Mouse (Mus musculus) stomach, embryonic 14.5 days (tissue): ENCODE measurements around the gene Snf8. TPM values are rescaled to one million over a fixed set of nuclear protein-coding genes. Genes with fewer than 3 reads are reported as not detected.
A peak's percentile ranks its signal among the peaks of the same experiment; 100 is the strongest.

ENCODE experiments used
- ATAC-seq: fragments of 200-750 bp; cut with Nextera tagmentation; 2 replicates; pipeline ENCODE4 v1.8.0; 2017; ENCODE audit warnings: low read depth, moderate TSS enrichment; ENCODE audit not compliant: insufficient number of reproducible peaks, insufficient read depth, low FRiP score
- H3K27ac ChIP-seq: fragments of 300-500 bp; sonication (generic); 2 replicates; pipeline ENCODE4 v1.5.1; 2014; ENCODE audit warnings: mild to moderate bottlenecking, low read length, moderate library complexity, mixed read lengths
- H3K27me3 ChIP-seq: fragments of 300-500 bp; sonication (generic); 2 replicates; pipeline ENCODE4 v1.6.1; 2014; ENCODE audit warnings: low read length, control low read depth, mixed read lengths; ENCODE audit not compliant: control insufficient read depth, insufficient read depth
- H3K36me3 ChIP-seq: fragments of 300-500 bp; sonication (generic); 2 replicates; pipeline ENCODE4 v1.6.1; 2014; ENCODE audit warnings: mild to moderate bottlenecking, control low read depth, low read length, moderate library complexity, mixed read lengths; ENCODE audit not compliant: control insufficient read depth, insufficient read depth
- H3K4me1 ChIP-seq: fragments of 300-500 bp; sonication (generic); 2 replicates; pipeline ENCODE4 v1.6.1; 2014; ENCODE audit warnings: low read length, control low read depth, mixed read lengths; ENCODE audit not compliant: control insufficient read depth, insufficient read depth
- H3K4me2 ChIP-seq: fragments of 300-500 bp; sonication (generic); replicated peaks from 2 replicates; pipeline ENCODE4 v1.6.1; 2014; ENCODE audit warnings: low read depth, low read length, control low read depth
- H3K4me3 ChIP-seq: fragments of 300-500 bp; sonication (generic); 2 replicates; pipeline ENCODE4 v1.5.1; 2014; ENCODE audit warnings: low read depth, low read length, control low read depth
- H3K9ac ChIP-seq: fragments of 300-500 bp; sonication (generic); replicated peaks from 2 replicates; pipeline ENCODE4 v1.6.1; 2014; ENCODE audit warnings: low read depth, mild to moderate bottlenecking, control low read depth, low read length, moderate library complexity, mixed read lengths
- H3K9me3 ChIP-seq: fragments of 300-500 bp; sonication (generic); 2 replicates; pipeline ENCODE4 v1.6.1; 2016; ENCODE audit warnings: low read depth, low read length, control low read depth; ENCODE audit not compliant: control insufficient read depth
- WGBS: fragments of 180-500 bp; shearing (Covaris S2); extraction: QIAGEN DNeasy Blood & Tissue Kit; methylation state at CpG from one replicate; pipeline ENCODE4 v1.1.7; 2014; 5-methylcytosine and 5-hydroxymethylcytosine counted together
- polyA plus RNA-seq: library from polyadenylated mRNA; unstranded; fragments of >200 nt; fragmentation: Nextera tagmentation; extraction: Ambion mirVana; gene quantifications from 2 replicates; pipeline ENCODE4 v1.2.1, GENCODE M21; 2014

The Snf8 gene
- polyA plus RNA-seq, 1 experiment from 2014 or later = 34.6 TPM

GRCm38 (mm10) chr11:96011982-96012381 is 22.7 kb upstream of the Snf8 start:
- H3K9ac ChIP-seq = no peak overlapping the region
- no peaks in the 10 kb centered on the region for H3K9me3 ChIP-seq
- no peak overlapping the region for H3K4me2 ChIP-seq
- H3K4me1 ChIP-seq = no peaks in the 10 kb centered on the region
- H3K27me3 ChIP-seq = no peaks in the 10 kb centered on the region
- H3K27ac ChIP-seq = no peak overlapping the region
- ATAC-seq = no peak
- WGBS = 16% methylated on average over 2 of the region's 8 CpGs
- no peaks in the 10 kb centered on the region for H3K36me3 ChIP-seq
- no peak overlapping the region for H3K4me3 ChIP-seq

- no peak overlapping the region for H3K4me3 ChIP-seq
- H3K4me2 ChIP-seq = no peak overlapping the region
- WGBS = 25% methylated on average over 5 of the region's 5 CpGs
- no peaks in the 10 kb centered on the region for H3K36me3 ChIP-seq
- no peak overlapping the region for H3K9ac ChIP-seq
- no peak overlapping the region for H3K27ac ChIP-seq
- peaks cover 5% of the 10 kb centered on the region; the same call in 1 of the 2 replicates for H3K4me1 ChIP-seq
- ATAC-seq = no peak
- H3K9me3 ChIP-seq = no peaks in the 10 kb centered on the region
- no peaks in the 10 kb centered on the region for H3K27me3 ChIP-seq
Observed at GRCm38 (mm10) chr11:96015421-96015820, 19.3 kb upstream of the Snf8 start.

DNA sequence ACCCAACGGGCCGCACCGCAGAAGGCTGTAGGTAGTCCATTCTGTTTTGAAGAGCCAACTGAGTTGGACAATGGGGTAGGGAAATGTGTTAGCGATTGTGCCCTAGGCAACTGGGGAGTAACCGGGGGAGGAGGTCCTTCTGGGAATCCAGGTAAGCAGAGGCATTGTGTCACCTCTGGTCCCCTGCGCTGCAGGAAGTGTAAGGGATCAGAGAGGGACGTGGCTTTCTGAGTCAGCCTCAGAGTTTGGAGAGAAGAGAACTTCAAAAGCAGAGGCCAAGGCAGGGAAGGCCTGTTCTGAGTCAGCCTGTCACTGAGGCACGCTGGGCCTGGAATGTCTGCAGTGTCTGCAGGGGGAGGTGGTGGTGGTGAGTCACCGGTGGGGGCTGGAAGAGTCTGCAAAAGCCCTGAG is 16.7 kb upstream of the Snf8 start:
- Histone ChIP-seq H3K4me3 (no peak overlapping the region), H3K9ac (no peak overlapping the region), H3K9me3 (no peaks in the 10 kb centered on the region), H3K27me3 (no peaks in the 10 kb centered on the region), H3K4me2 (no peak overlapping the region), H3K36me3 (no peaks in the 10 kb centered on the region), H3K27ac (no peak overlapping the region), H3K4me1 (peaks cover 5% of the 10 kb centered on the region; the same call in 1 of the 2 replicates)
- peak; percentile 61; the same call in 1 of the 2 replicates for ATAC-seq
- 10% methylated on average over 9 of the region's 9 CpGs for WGBS

DNA sequence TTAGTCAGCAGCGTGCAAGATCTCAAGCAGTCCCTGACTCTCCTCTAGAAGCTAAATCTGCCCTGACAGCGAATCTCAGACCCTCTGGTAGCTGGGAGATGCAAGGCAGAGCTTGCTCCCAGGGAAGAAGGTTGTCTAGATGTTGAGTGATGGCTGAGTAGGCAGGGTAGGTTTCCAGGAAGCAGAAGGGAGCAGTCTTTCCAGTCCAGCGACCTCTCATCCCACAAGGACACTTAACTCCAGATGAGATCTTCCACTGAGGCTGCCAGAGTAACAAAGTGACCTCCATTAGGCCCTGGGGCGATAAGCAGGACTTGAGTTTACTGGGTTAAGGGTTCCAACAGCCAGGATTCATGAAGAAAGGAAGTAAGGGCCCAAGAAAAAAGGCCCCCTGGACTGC is 14.1 kb upstream of the Snf8 start:
- H3K9me3 ChIP-seq = no peaks in the 10 kb centered on the region
- no peak overlapping the region for H3K9ac ChIP-seq
- H3K27ac ChIP-seq = no peak overlapping the region
- H3K4me1 ChIP-seq = peaks cover 5% of the 10 kb centered on the region; the same call in 1 of the 2 replicates
- ATAC-seq = no peak
- no peaks in the 10 kb centered on the region for H3K27me3 ChIP-seq
- no peaks in the 10 kb centered on the region for H3K36me3 ChIP-seq
- H3K4me3 ChIP-seq = no peak overlapping the region
- 50% methylated on average over 4 of the region's 4 CpGs for WGBS
- no peak overlapping the region for H3K4me2 ChIP-seq

GRCm38 (mm10) chr11:96028130-96028529 is 6.6 kb upstream of the Snf8 start:
- no peak overlapping the region for H3K4me3 ChIP-seq
- H3K4me2 ChIP-seq = no peak overlapping the region
- 69% methylated on average over 5 of the region's 5 CpGs for WGBS
- no peaks in the 10 kb centered on the region for H3K36me3 ChIP-seq
- H3K9ac ChIP-seq = no peak overlapping the region
- ATAC-seq = no peak
- H3K27me3 ChIP-seq = no peaks in the 10 kb centered on the region
- no peaks in the 10 kb centered on the region for H3K9me3 ChIP-seq
- no peaks in the 10 kb centered on the region for H3K4me1 ChIP-seq
- no peak overlapping the region for H3K27ac ChIP-seq

DNA sequence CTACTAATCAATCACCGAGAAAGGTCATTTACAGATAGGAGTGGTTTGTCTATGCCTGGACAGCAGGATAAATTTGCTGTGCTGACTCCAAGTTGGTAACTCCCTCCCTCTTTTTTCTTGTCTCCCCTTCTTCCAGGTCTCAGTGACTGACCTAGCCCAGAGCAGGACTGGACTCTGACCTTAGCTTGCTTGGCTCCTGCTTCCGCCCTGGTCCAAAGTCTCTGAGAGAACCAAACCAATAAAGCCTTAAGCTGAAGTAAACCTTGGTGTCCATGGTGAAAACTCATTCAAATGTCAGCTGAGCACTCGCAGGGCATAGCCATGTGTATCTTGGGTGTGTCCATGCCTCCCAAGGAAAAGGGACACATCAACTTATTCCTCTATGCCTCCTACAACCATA is 4.1 kb upstream of the Snf8 start:
- ATAC-seq = no peak
- WGBS = 85% methylated on average over 3 of the region's 3 CpGs
- Histone ChIP-seq H3K4me3 (no peak overlapping the region), H3K9ac (no peak overlapping the region), H3K36me3 (no peaks in the 10 kb centered on the region), H3K27ac (no peak overlapping the region), H3K27me3 (no peaks in the 10 kb centered on the region), H3K9me3 (no peaks in the 10 kb centered on the region), H3K4me1 (peaks cover 4% of the 10 kb centered on the region; the same call in 1 of the 2 replicates), H3K4me2 (no peak overlapping the region)

DNA sequence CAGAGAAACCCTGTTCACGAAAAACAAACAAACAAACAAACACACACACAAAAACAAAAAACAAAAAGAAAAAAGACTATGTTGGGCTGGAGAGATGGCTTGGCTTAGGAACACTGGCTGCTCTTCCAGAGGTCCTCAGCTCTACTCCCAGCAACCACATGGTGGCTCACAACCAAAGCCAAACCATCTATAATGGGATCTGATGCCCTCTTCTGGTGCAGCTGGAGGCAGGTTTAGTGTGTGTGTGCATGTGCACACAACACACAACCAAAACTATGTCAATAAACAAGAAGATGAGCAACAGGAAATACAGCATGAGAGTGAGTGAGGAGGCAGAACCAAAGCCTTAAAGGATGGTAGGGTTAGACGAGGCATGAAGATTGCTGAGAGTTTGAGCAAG is 3.0 kb upstream of the Snf8 start:
- peaks cover 6% of the 10 kb centered on the region; the same call in 1 of the 2 replicates for H3K4me1 ChIP-seq
- H3K4me2 ChIP-seq = no peak overlapping the region
- no peak overlapping the region for H3K9ac ChIP-seq
- no peak overlapping the region for H3K4me3 ChIP-seq
- no peak overlapping the region for H3K27ac ChIP-seq
- no peaks in the 10 kb centered on the region for H3K27me3 ChIP-seq
- WGBS = 82% methylated on average over 2 of the region's 2 CpGs
- no peaks in the 10 kb centered on the region for H3K9me3 ChIP-seq
- no peak for ATAC-seq
- no peaks in the 10 kb centered on the region for H3K36me3 ChIP-seq

DNA sequence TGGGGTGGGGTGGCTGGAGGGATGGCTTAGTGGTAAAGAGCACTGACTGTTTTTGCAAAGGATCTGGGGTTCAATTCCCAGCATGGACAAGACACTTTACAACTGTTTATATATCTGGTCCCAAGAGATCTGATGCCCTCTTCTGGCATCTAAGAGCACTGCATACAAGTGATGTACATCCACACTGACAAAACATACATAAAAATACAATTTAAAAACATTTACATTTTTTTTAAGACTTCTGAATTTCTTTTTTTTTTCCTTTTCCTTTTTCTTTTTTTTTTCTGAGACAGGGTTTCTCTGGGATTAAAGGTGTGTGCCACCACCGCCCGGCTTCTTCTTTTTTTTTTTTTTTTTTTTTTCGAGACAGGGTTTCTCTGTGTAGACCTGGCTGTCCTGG is 1.4 kb upstream of the Snf8 start:
- no peaks in the 10 kb centered on the region for H3K9me3 ChIP-seq
- WGBS = 100% methylated on average over 2 of the region's 3 CpGs
- no peak for ATAC-seq
- H3K4me1 ChIP-seq = peaks cover 6% of the 10 kb centered on the region; the same call in 1 of the 2 replicates
- H3K9ac ChIP-seq = no peak overlapping the region
- H3K4me3 ChIP-seq = no peak overlapping the region
- H3K27ac ChIP-seq = no peak overlapping the region
- no peak overlapping the region for H3K4me2 ChIP-seq
- H3K27me3 ChIP-seq = no peaks in the 10 kb centered on the region
- H3K36me3 ChIP-seq = no peaks in the 10 kb centered on the region; the same call in 1 of the 2 replicates

- ATAC-seq = no peak
- Histone ChIP-seq H3K9ac (peak overlapping the region; percentile 59; the same call in 1 of the 2 replicates), H3K36me3 (peaks cover 3% of the 10 kb centered on the region), H3K27me3 (no peaks in the 10 kb centered on the region), H3K27ac (no peak overlapping the region), H3K9me3 (no peaks in the 10 kb centered on the region), H3K4me1 (peaks cover 6% of the 10 kb centered on the region; the same call in 1 of the 2 replicates), H3K4me2 (peak overlapping the region; percentile 78), H3K4me3 (peak overlapping the region; percentile 93)
- WGBS = 50% methylated on average over 8 of the region's 8 CpGs
Observed at GRCm38 (mm10) chr11:96034116-96034515, 569 bp upstream of the Snf8 start.
